Comparison of ENCODE assay signal across 12 mouse cellular contexts in genomic region chr2:76961420-76962044, GRCm38 (mm10). TPM values are rescaled to one million over a fixed set of nuclear protein-coding genes. Genes with fewer than 3 reads are reported as not detected.
"Had no signal": no experiment of that assay in that cellular context is flagged by ENCODE, and none has a peak within 500 bp of the region (broad histone marks: within the 10 kb centered on the region; RNA-seq: fewer than 3 reads in every experiment).

No protein-coding gene starts in this region.

- DNase-seq: kidney, postnatal 25 days; layer of hippocampus, postnatal 36 days; liver, postnatal 0 days; lung, embryonic 14.5 days; thymus, adult 18-20 months; thymus, postnatal 36 days had no signal

- H3K27ac ChIP-seq: kidney, postnatal 0 days; layer of hippocampus, adult 2 months; left cerebral cortex, adult 2 months; liver, embryonic 14.5 days; macrophage had no signal

- H3K4me2 ChIP-seq: lung, embryonic 14.5 days had no signal

- H3K9ac ChIP-seq: liver, embryonic 14.5 days; liver, postnatal 0 days; lung, embryonic 14.5 days had no signal

- H3K4me3 ChIP-seq: layer of hippocampus, adult 2 months; left cerebral cortex, adult 2 months had no signal

- ATAC-seq: intestine, embryonic 16.5 days; liver, postnatal 0 days had no signal

RNA-seq across cellular contexts. Expression of gene Ttn, which starts 20.8 kb away (rescaled TPM):
- polyA plus RNA-seq: macrophage had no signal
